Mouse (Mus musculus): ENCODE results near the gene Erv3.

- TF ChIP-seq CTCF (IDR thresholded peaks at IDR 0.05; ENCODE audit: low read depth) (no peak), EP300 (IDR thresholded peaks at IDR 0.05; ENCODE audit: low read depth) (no peak)
Measured at GRCm38 (mm10) chr2:131883136-131883535, 23.6 kb upstream of the Erv3 start.
